Mouse (Mus musculus) bone marrow macrophage, adult 2 months (primary cell): ENCODE results near the gene Fam240b.

ENCODE experiments used
- CTCF ChIP-seq: IDR thresholded peaks from 2 replicates; pipeline ENCODE4 v1.5.1; 2012; ENCODE audit warnings: low read depth, mild to moderate bottlenecking, low read length, moderate library complexity
- POLR2A ChIP-seq: IDR thresholded peaks from 2 replicates; pipeline ENCODE4 v1.6.1; 2012; ENCODE audit warnings: mild to moderate bottlenecking, low read depth, low read length, borderline replicate concordance

DNA sequence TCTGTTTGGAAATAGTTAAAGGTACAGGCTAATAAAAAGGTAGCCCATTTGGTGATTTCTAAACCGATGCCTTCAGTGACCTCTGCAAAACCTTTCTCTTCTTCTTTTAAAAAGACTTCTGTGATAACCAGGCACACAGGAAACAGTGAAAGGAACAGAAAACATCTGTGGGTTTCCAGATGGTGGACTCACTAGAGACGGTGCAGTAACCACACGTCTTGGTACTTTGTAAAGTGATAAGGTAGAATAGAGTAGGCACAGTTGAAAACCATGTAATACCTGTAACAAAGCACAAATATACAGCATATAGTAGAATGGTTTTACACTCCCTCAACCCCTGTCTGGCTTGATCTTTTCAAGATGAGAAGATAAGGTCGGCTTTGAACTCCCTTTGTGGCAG, 57.0 kb downstream of the Fam240b start:
- TF ChIP-seq POLR2A = no peak
- no peak for TF ChIP-seq CTCF
